Mouse (Mus musculus) ZHBTc4 (cell line): ENCODE measurements at regions not wholly inside any gene's neighbourhood (a gene's known extent, or its start where the extent isn't known, plus 50 kb on each side); places are given as distances from the start of the nearest gene placed in this dataset.

ENCODE experiments used
- DNase-seq: peaks from one replicate; pipeline ENCODE4 v3.0.0-alpha.2; 2011; ENCODE audit warnings: low read depth, low spot score

- peak; percentile 23 for DNase-seq
Measured at GRCm38 (mm10) chrY:4829350-4829749, 214.4 kb upstream of the Gm20918 start.
